Mouse (Mus musculus) kidney, postnatal 0 days (tissue): ENCODE results near the gene Nbea. TPM values are rescaled to one million over a fixed set of nuclear protein-coding genes. Genes with fewer than 3 reads are reported as not detected.

Source experiments
- ATAC-seq: fragments of 200-750 bp; cut with Nextera tagmentation; replicated peaks from 2 replicates; pipeline ENCODE4 v1.8.0; 2017; ENCODE audit warnings: low read depth, moderate number of reproducible peaks, moderate TSS enrichment, moderate library complexity; ENCODE audit not compliant: low FRiP score
- DNase-seq: peaks from one replicate; pipeline ENCODE4 v3.0.0-alpha.2; 2016; ENCODE audit warnings: low spot score
- H3K27ac ChIP-seq: fragments of 300-500 bp; sonication (generic); 2 replicates; pipeline ENCODE4 v1.5.1; 2014; ENCODE audit warnings: mild to moderate bottlenecking
- H3K27me3 ChIP-seq: fragments of 300-500 bp; sonication (generic); 2 replicates; pipeline ENCODE4 v1.6.1; 2014; ENCODE audit warnings: low read length, mixed read lengths; ENCODE audit not compliant: insufficient read depth
- H3K36me3 ChIP-seq: fragments of 300-500 bp; sonication (generic); 2 replicates; pipeline ENCODE4 v1.6.1; 2014; ENCODE audit warnings: low read length, mixed read lengths; ENCODE audit not compliant: insufficient read depth
- H3K4me1 ChIP-seq: fragments of 300-500 bp; sonication (generic); replicated peaks from 2 replicates; pipeline ENCODE4 v1.6.1; 2014; ENCODE audit warnings: antibody characterized with exemption, low read length, mixed read lengths; ENCODE audit not compliant: insufficient read depth
- H3K4me2 ChIP-seq: fragments of 300-500 bp; sonication (generic); 2 replicates; pipeline ENCODE4 v1.6.1; 2014; ENCODE audit warnings: mild to moderate bottlenecking, low read length, moderate library complexity, mixed read lengths
- H3K4me3 ChIP-seq: fragments of 300-500 bp; sonication (generic); replicated peaks from 2 replicates; pipeline ENCODE4 v1.5.1; 2014; ENCODE audit warnings: low read depth, low read length
- H3K9ac ChIP-seq: fragments of 300-500 bp; sonication (generic); 2 replicates; pipeline ENCODE4 v1.6.1; 2014; ENCODE audit warnings: low read depth, low read length
- H3K9me3 ChIP-seq: fragments of 300-500 bp; sonication (generic); replicated peaks from 2 replicates; pipeline ENCODE4 v1.6.1; 2016; ENCODE audit warnings: low read length, inconsistent platforms, mixed read lengths
- CTCF ChIP-seq: IDR thresholded peaks from 2 replicates; pipeline ENCODE4 v1.5.1; 2016; ENCODE audit warnings: antibody characterized with exemption, low read depth, mild to moderate bottlenecking, moderate library complexity
- WGBS: fragments of 180-500 bp; shearing (Covaris S2); extraction: QIAGEN DNeasy Blood & Tissue Kit; methylation state at CpG from one replicate; pipeline ENCODE4 v1.1.7; 2014; 5-methylcytosine and 5-hydroxymethylcytosine counted together
- polyA plus RNA-seq: library from polyadenylated mRNA; unstranded; fragments of >200 nt; fragmentation: Nextera tagmentation; extraction: Ambion mirVana; gene quantifications from 2 replicates; pipeline ENCODE4 v1.2.1, GENCODE M21; 2015

Nbea gene
- polyA plus RNA-seq, 1 experiment from 2014 or later, result 8.6 TPM

- no peaks in the 10 kb centered on the region for H3K36me3 ChIP-seq
- no peaks in the 10 kb centered on the region for H3K4me1 ChIP-seq
- H3K27ac ChIP-seq, result no peak overlapping the region
- DNase-seq (no peak), ATAC-seq (no peak)
- TF ChIP-seq CTCF, result no peak
- H3K9me3 ChIP-seq, result no peaks in the 10 kb centered on the region
- no peaks in the 10 kb centered on the region for H3K27me3 ChIP-seq
- 59% methylated on average over 5 of the region's 5 CpGs for WGBS
- no peak overlapping the region for H3K9ac ChIP-seq
- no peak overlapping the region for H3K4me2 ChIP-seq
- H3K4me3 ChIP-seq, result no peak overlapping the region
Measured at GRCm38 (mm10) chr3:55814993-55815625, 368.4 kb downstream of the Nbea start.

GRCm38 (mm10) chr3:55794768-55795167 lies 388.7 kb downstream of the Nbea start:
- 78% methylated on average over 2 of the region's 2 CpGs for WGBS
- Histone ChIP-seq H3K9me3 (no peaks in the 10 kb centered on the region), H3K9ac (no peak overlapping the region), H3K4me1 (no peaks in the 10 kb centered on the region), H3K4me3 (no peak overlapping the region), H3K27me3 (no peaks in the 10 kb centered on the region), H3K27ac (no peak overlapping the region), H3K4me2 (no peak overlapping the region), H3K36me3 (no peaks in the 10 kb centered on the region)
- no peak for ATAC-seq
- TF ChIP-seq CTCF, result no peak
- DNase-seq, result no peak

GRCm38 (mm10) chr3:55793842-55794575 lies 389.5 kb downstream of the Nbea start:
- Histone ChIP-seq H3K4me1 (no peaks in the 10 kb centered on the region), H3K4me3 (no peak overlapping the region), H3K36me3 (no peaks in the 10 kb centered on the region), H3K9me3 (no peaks in the 10 kb centered on the region), H3K9ac (no peak overlapping the region), H3K4me2 (no peak overlapping the region), H3K27me3 (no peaks in the 10 kb centered on the region), H3K27ac (no peak overlapping the region)
- no peak for TF ChIP-seq CTCF
- 44% methylated on average over 7 of the region's 7 CpGs for WGBS
- ATAC-seq, result no peak
- peak; percentile 6 for DNase-seq

- no peak overlapping the region for H3K4me2 ChIP-seq
- no peaks in the 10 kb centered on the region for H3K36me3 ChIP-seq
- no peak overlapping the region for H3K27ac ChIP-seq
- no peak overlapping the region for H3K9ac ChIP-seq
- ATAC-seq, result no peak
- H3K4me3 ChIP-seq, result no peak overlapping the region
- no peak for TF ChIP-seq CTCF
- no peak for DNase-seq
- 0 out of 2 replicates have a peak, but pooled peaks cover 5% of the 10 kb centered on the region for H3K27me3 ChIP-seq
- H3K9me3 ChIP-seq, result no peaks in the 10 kb centered on the region
- 74% methylated on average over 5 of the region's 5 CpGs for WGBS
- no peaks in the 10 kb centered on the region for H3K4me1 ChIP-seq
Measured at GRCm38 (mm10) chr3:55792251-55792650, 391.2 kb downstream of the Nbea start.

GRCm38 (mm10) chr3:55790609-55791008 lies 392.9 kb downstream of the Nbea start:
- Histone ChIP-seq H3K4me3 (no peak overlapping the region), H3K27me3 (peaks cover 16% of the 10 kb centered on the region; the same call in 1 of the 2 replicates), H3K27ac (no peak overlapping the region), H3K4me1 (no peaks in the 10 kb centered on the region), H3K36me3 (no peaks in the 10 kb centered on the region), H3K4me2 (no peak overlapping the region), H3K9me3 (no peaks in the 10 kb centered on the region), H3K9ac (no peak overlapping the region)
- no peak for ATAC-seq
- DNase-seq, result no peak
- WGBS, result 87% methylated on average over 4 of the region's 4 CpGs
- TF ChIP-seq CTCF, result no peak

GRCm38 (mm10) chr3:55789856-55790255 lies 393.6 kb downstream of the Nbea start:
- Histone ChIP-seq H3K9ac (no peak overlapping the region), H3K27me3 (peaks cover 20% of the 10 kb centered on the region; the same call in 1 of the 2 replicates), H3K27ac (no peak overlapping the region), H3K4me1 (no peaks in the 10 kb centered on the region), H3K36me3 (no peaks in the 10 kb centered on the region), H3K4me2 (no peak overlapping the region), H3K9me3 (no peaks in the 10 kb centered on the region), H3K4me3 (no peak overlapping the region)
- TF ChIP-seq CTCF, result no peak
- no peak for ATAC-seq
- WGBS, result 85% methylated on average over 2 of the region's 2 CpGs
- DNase-seq, result no peak
